Mouse (Mus musculus) MEL (cell line): ENCODE results near the gene Ccm2.

ENCODE experiments used
- CTCF ChIP-seq, 3 experiments: IDR thresholded peaks in 2 of 3; conservative IDR thresholded peaks in 1 of 3; 2 replicates each; pipeline ENCODE4 v1.5.1; 2011 to 2012; ENCODE audit warnings: low read length in 3 of 3, low read depth in 2 of 3, mild to moderate bottlenecking in 2 of 3, improper control_type of control experiment in 1 of 3, inconsistent platforms in 1 of 3, mixed read lengths in 1 of 3, moderate library complexity in 1 of 3; ENCODE audit not compliant: control insufficient read depth in 1 of 3, insufficient read depth in 1 of 3, poor library complexity in 1 of 3, severe bottlenecking in 1 of 3
- EP300 ChIP-seq, 2 experiments: IDR thresholded peaks; 2 replicates each; pipeline ENCODE4 v1.6.1; 2011; ENCODE audit warnings: improper control_type of control experiment in 2 of 2, low read length in 2 of 2, low read depth in 1 of 2, mild to moderate bottlenecking in 1 of 2
- POLR2A ChIP-seq, 2 experiments: IDR thresholded peaks; 2 replicates each; pipeline ENCODE4 v1.6.1; 2011 to 2012; ENCODE audit warnings: low read length in 2 of 2, mild to moderate bottlenecking in 2 of 2, control low read depth in 1 of 2, improper control_type of control experiment in 1 of 2, low read depth in 1 of 2, moderate library complexity in 1 of 2; ENCODE audit not compliant: control insufficient read depth in 1 of 2, insufficient read depth in 1 of 2, poor library complexity in 1 of 2
- USF2 ChIP-seq, 2 experiments: IDR thresholded peaks; 2 replicates each; pipeline ENCODE4 v1.6.1; 2011 to 2012; ENCODE audit warnings: improper control_type of control experiment in 2 of 2, low read length in 2 of 2, borderline replicate concordance in 1 of 2, inconsistent platforms in 1 of 2, low read depth in 1 of 2, mild to moderate bottlenecking in 1 of 2; ENCODE audit not compliant: insufficient read depth in 1 of 2

GRCm38 (mm10) chr11:6506516-6506915, 40.2 kb upstream of the Ccm2 start:
- TF ChIP-seq CTCF (IDR thresholded peaks at IDR 0.05 in 2 of 3, conservative IDR thresholded peaks at IDR 0.05 in 1 of 3; ENCODE audit: control insufficient read depth in 1 of 3, insufficient read depth in 1 of 3, low read depth in 2 of 3, low read length in 3 of 3, poor library complexity in 1 of 3, severe bottlenecking in 1 of 3) (no peak), POLR2A (IDR thresholded peaks at IDR 0.05; ENCODE audit: control insufficient read depth in 1 of 2, insufficient read depth in 1 of 2, low read depth in 1 of 2, low read length in 2 of 2, poor library complexity in 1 of 2) (no peak), EP300 (IDR thresholded peaks at IDR 0.05; ENCODE audit: low read depth in 1 of 2, low read length in 2 of 2) (no peak), USF2 (IDR thresholded peaks at IDR 0.05; ENCODE audit: borderline replicate concordance in 1 of 2, insufficient read depth in 1 of 2, low read depth in 1 of 2, low read length in 2 of 2) (no peak)
